Mouse (Mus musculus): Measurements from ENCODE around the gene Apoe. TPM values are rescaled to one million over a fixed set of nuclear protein-coding genes. Genes with fewer than 3 reads are reported as not detected.

The Apoe gene
- polyA plus RNA-seq, 1 experiment from 2014 or later = 168 TPM

GRCm38 (mm10) chr7:19736389-19737057, 37.5 kb upstream of the Apoe start:
- 88% methylated on average over 16 of the region's 16 CpGs for WGBS

DNA sequence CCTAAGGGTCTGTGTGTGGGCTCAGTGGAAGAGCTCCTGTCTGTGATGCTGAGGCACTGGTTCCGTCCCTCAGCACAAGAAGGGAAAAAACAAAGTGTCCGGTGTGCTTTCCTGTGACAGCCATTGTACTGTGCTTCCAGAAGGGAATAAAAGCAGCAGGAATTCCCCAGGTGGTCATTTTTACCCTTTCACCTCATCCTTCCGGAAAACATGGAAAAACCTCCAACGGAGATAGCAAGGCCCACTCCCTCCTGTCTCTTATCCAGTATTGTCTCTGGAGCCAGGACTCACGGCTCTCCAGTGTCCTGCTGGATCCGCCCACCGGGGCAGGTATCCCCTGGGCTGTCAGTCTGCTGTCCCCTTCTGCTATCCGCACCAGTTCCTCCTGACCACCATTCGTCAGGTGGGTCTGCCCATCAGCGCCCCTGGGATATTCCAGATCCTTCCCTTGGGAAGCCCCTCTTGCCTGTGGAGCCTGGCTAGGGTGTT, 35.2 kb upstream of the Apoe start:
- H3K4me3 ChIP-seq = no peak overlapping the region
- no peaks in the 10 kb centered on the region for H3K9me3 ChIP-seq
- no peak for DNase-seq (ENCODE audit: low spot score)
- WGBS = 87% methylated on average over 10 of the region's 10 CpGs
- peaks cover 93% of the 10 kb centered on the region for H3K36me3 ChIP-seq (replicated peaks)
- no peaks in the 10 kb centered on the region for H3K27me3 ChIP-seq (replicated peaks; ENCODE audit: low read depth, poor library complexity, severe bottlenecking)
- H3K4me1 ChIP-seq = no peaks in the 10 kb centered on the region
- H3K27ac ChIP-seq (replicated peaks) = no peak overlapping the region

More at GRCm38 (mm10) chr7:19736389-19737057, 37.5 kb upstream of the Apoe start:
- H3K9me3 ChIP-seq = peaks cover 4% of the 10 kb centered on the region
- H3K27ac ChIP-seq (replicated peaks) = no peak overlapping the region
- H3K27me3 ChIP-seq (replicated peaks; ENCODE audit: low read depth, poor library complexity, severe bottlenecking) = no peaks in the 10 kb centered on the region
- H3K36me3 ChIP-seq (replicated peaks) = peaks cover 93% of the 10 kb centered on the region
- H3K4me3 ChIP-seq = no peak overlapping the region
- H3K4me1 ChIP-seq = peaks cover 11% of the 10 kb centered on the region
- no peak for DNase-seq (ENCODE audit: low spot score)

GRCm38 (mm10) chr7:19726541-19726940, 27.6 kb upstream of the Apoe start:
- WGBS = 91% methylated on average over 4 of the region's 4 CpGs
- Histone ChIP-seq H3K27ac (replicated peaks) (no peak overlapping the region), H3K36me3 (replicated peaks) (peaks cover 100% of the 10 kb centered on the region), H3K27me3 (replicated peaks; ENCODE audit: low read depth, poor library complexity, severe bottlenecking) (no peaks in the 10 kb centered on the region), H3K4me3 (no peak overlapping the region), H3K9me3 (peaks cover 4% of the 10 kb centered on the region; the same call in 1 of the 2 replicates), H3K4me1 (no peaks in the 10 kb centered on the region)
- DNase-seq (ENCODE audit: low spot score) = no peak

- no peak for DNase-seq (ENCODE audit: low spot score)
- Histone ChIP-seq H3K27me3 (replicated peaks; ENCODE audit: low read depth, poor library complexity, severe bottlenecking) (no peaks in the 10 kb centered on the region), H3K4me3 (no peak overlapping the region), H3K36me3 (replicated peaks) (peaks cover 100% of the 10 kb centered on the region), H3K4me1 (no peaks in the 10 kb centered on the region), H3K27ac (replicated peaks) (no peak overlapping the region), H3K9me3 (peaks cover 15% of the 10 kb centered on the region)
- WGBS = 96% methylated on average over 12 of the region's 12 CpGs
Measured at GRCm38 (mm10) chr7:19724167-19724566, 25.2 kb upstream of the Apoe start.

DNA sequence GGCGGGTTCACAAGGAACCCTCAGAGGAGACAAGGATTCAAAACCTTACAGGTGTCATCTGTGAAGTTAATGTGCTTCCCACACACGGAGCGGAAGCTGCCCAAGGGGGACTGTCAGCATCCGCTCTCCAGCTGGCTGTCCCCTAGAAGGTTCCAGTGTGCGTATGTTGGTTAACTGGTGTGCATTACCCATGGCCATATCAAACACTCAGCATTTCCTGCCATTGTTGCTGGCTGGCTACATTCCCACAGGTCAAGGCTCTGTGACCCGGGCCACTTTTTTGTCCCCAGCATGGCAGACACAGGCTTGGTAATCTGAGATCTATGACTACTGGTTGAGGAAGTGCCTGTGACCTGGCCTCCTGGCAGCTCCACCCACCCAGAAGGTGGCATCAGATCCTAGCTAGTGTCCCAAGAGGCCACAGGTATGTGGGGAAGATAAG, 23.8 kb upstream of the Apoe start:
- Histone ChIP-seq H3K27ac (replicated peaks) (no peak overlapping the region), H3K4me3 (no peak overlapping the region), H3K27me3 (replicated peaks; ENCODE audit: low read depth, poor library complexity, severe bottlenecking) (no peaks in the 10 kb centered on the region), H3K9me3 (peaks cover 15% of the 10 kb centered on the region), H3K36me3 (replicated peaks) (peaks cover 100% of the 10 kb centered on the region), H3K4me1 (no peaks in the 10 kb centered on the region)
- 88% methylated on average over 6 of the region's 6 CpGs for WGBS
- DNase-seq (ENCODE audit: low spot score) = peak; percentile 20

GRCm38 (mm10) chr7:19719200-19719599, 20.2 kb upstream of the Apoe start:
- peaks cover 15% of the 10 kb centered on the region for H3K9me3 ChIP-seq
- peaks cover 76% of the 10 kb centered on the region for H3K36me3 ChIP-seq (replicated peaks)
- no peak overlapping the region for H3K4me3 ChIP-seq
- no peaks in the 10 kb centered on the region for H3K27me3 ChIP-seq (replicated peaks; ENCODE audit: low read depth, poor library complexity, severe bottlenecking)
- WGBS = 90% methylated on average over 4 of the region's 4 CpGs
- no peak for DNase-seq (ENCODE audit: low spot score)
- H3K27ac ChIP-seq (replicated peaks) = no peak overlapping the region
- peaks cover 14% of the 10 kb centered on the region for H3K4me1 ChIP-seq

DNA sequence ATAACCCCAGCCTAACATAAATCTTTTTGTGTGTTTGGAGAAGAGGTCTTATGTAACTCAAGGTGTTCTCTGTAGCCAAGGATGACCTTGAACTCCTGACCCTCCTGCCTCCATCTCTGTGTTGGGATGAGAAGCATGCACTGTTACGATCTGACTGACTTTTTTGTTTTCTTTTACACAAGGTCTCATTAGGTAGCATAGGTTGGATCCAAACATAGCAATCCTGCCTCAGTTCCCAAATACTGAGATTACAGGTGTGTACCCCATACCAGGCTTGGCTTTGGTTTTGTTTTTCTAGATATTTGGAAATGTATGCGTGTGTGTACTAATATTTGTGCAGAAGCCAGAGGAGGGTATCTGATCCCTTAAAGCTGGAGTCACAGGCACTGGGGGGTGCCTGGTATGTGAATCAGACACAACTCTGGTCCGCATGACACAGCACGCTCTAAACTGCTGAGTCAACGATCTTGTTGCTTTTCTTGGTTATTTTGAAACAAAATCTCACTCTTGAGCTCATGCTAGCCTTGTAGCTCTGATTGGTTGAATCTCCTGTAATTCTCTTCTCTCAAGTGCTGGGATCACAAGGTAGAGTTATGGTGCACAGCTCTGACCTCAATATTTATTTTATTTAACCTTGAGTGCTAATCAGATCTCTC, 19.4 kb upstream of the Apoe start:
- no peak for DNase-seq (ENCODE audit: low spot score)
- Histone ChIP-seq H3K4me3 (no peak overlapping the region), H3K27ac (replicated peaks) (no peak overlapping the region), H3K27me3 (replicated peaks; ENCODE audit: low read depth, poor library complexity, severe bottlenecking) (no peaks in the 10 kb centered on the region), H3K9me3 (peaks cover 15% of the 10 kb centered on the region), H3K4me1 (peaks cover 22% of the 10 kb centered on the region), H3K36me3 (replicated peaks) (peaks cover 75% of the 10 kb centered on the region)
- WGBS = 92% methylated on average over 5 of the region's 5 CpGs

GRCm38 (mm10) chr7:19717346-19717745, 18.4 kb upstream of the Apoe start:
- H3K4me1 ChIP-seq = peaks cover 25% of the 10 kb centered on the region
- H3K27ac ChIP-seq (replicated peaks) = no peak overlapping the region
- H3K36me3 ChIP-seq (replicated peaks) = peaks cover 75% of the 10 kb centered on the region
- DNase-seq (ENCODE audit: low spot score) = no peak
- H3K27me3 ChIP-seq (replicated peaks; ENCODE audit: low read depth, poor library complexity, severe bottlenecking) = no peaks in the 10 kb centered on the region
- no peak overlapping the region for H3K4me3 ChIP-seq
- WGBS = 87% methylated on average over 4 of the region's 4 CpGs
- peaks cover 15% of the 10 kb centered on the region for H3K9me3 ChIP-seq

DNA sequence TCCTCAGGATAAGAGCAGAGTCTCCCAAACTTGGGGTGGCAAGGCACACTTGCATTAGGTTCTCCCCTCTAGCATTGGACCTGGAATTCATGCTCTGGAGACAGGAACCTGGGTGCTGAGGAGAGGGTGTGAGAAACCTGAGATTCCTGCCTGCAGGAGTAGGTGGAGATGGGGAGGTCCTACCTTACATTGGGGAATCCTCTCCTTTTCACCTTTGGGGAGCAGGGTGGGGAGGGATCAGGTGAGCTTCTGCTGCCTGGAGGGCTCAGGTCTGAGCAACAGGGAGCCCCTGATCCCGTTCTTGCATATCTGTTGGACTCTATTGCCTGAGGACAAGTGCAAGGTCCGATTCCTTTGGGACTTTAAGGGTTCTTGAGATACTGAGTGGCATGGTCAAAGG, 17.8 kb upstream of the Apoe start:
- Histone ChIP-seq H3K27ac (replicated peaks) (peak overlapping the region; percentile 84; the same call in 1 of the 2 replicates), H3K36me3 (replicated peaks) (peaks cover 75% of the 10 kb centered on the region), H3K4me3 (peak overlapping the region; percentile 100), H3K4me1 (peaks cover 25% of the 10 kb centered on the region), H3K27me3 (replicated peaks; ENCODE audit: low read depth, poor library complexity, severe bottlenecking) (no peaks in the 10 kb centered on the region), H3K9me3 (peaks cover 14% of the 10 kb centered on the region)
- 84% methylated on average over 2 of the region's 2 CpGs for WGBS
- no peak for DNase-seq (ENCODE audit: low spot score)

- Histone ChIP-seq H3K9me3 (peaks cover 8% of the 10 kb centered on the region), H3K36me3 (replicated peaks) (peaks cover 75% of the 10 kb centered on the region), H3K4me3 (peak overlapping the region; percentile 100), H3K4me1 (peaks cover 25% of the 10 kb centered on the region), H3K27ac (replicated peaks) (peak overlapping the region; percentile 84), H3K27me3 (replicated peaks; ENCODE audit: low read depth, poor library complexity, severe bottlenecking) (no peaks in the 10 kb centered on the region)
- no peak for DNase-seq (ENCODE audit: low spot score)
- 7% methylated on average over 18 of the region's 18 CpGs for WGBS
Measured at GRCm38 (mm10) chr7:19716055-19716682, 17.2 kb upstream of the Apoe start.

DNA sequence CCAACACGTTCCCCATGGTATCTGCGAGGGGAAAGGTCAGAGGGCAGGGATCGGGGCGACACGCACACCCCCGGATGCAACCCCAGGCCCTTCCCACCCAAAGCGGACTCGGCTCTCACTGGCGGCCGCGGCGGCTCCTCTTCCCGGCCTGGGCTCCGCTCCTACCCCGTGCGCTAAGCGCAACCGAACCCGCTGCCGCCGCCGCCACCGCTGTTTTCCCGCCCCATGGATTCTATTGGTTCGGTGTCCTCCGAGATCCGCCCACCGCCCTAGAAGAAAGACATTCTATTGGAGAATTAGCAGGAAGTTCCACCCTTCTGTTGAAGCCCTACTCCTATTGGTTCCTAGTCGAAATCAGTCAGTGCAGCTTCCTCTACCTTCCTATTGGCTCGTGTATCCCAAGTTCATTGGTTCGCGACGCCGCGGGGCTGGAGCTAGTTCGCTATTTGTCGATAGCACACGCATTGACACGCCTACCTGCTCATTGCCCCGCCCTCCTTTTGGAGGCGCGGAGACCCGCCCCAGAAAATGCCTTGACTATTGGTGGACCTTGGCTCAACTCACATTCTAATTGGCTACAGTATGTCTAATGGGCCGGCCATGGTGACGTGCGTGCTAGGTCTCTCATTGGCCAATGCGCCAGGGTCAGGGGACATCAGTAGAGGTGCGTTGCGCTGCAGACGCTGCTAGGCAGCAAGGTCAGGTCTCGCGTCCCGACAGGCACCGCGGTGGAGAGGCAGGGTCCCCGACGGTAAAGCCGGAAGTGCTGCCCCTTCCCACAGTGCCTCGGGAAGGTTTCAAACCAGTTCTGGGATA, 16.5 kb upstream of the Apoe start, which contains the start of gene Tomm40:
Tomm40 (minus strand) TSS at position 200 of the 816 bp plus-strand sequence.
- DNase-seq (ENCODE audit: low spot score) = peak; percentile 99
- Histone ChIP-seq H3K36me3 (replicated peaks) (peaks cover 75% of the 10 kb centered on the region), H3K4me1 (peaks cover 25% of the 10 kb centered on the region), H3K27ac (replicated peaks) (peak within 1 kb of the TSS; percentile 90), H3K4me3 (peak within 1 kb of the TSS; percentile 100), H3K27me3 (replicated peaks; ENCODE audit: low read depth, poor library complexity, severe bottlenecking) (no peaks in the 10 kb centered on the region), H3K9me3 (peaks cover under 1% of the 10 kb centered on the region; the same call in 1 of the 2 replicates)
- WGBS = under 1% methylated on average over 59 of the region's 59 CpGs

GRCm38 (mm10) chr7:19714836-19715235, 15.8 kb upstream of the Apoe start:
- no peak for DNase-seq (ENCODE audit: low spot score)
- Histone ChIP-seq H3K27me3 (replicated peaks; ENCODE audit: low read depth, poor library complexity, severe bottlenecking) (no peaks in the 10 kb centered on the region), H3K36me3 (replicated peaks) (peaks cover 75% of the 10 kb centered on the region), H3K4me1 (peaks cover 25% of the 10 kb centered on the region), H3K4me3 (peak overlapping the region; percentile 100), H3K9me3 (no peaks in the 10 kb centered on the region), H3K27ac (replicated peaks) (peak overlapping the region; percentile 90)
- WGBS = under 1% methylated on average over 39 of the region's 39 CpGs
